Mouse (Mus musculus): ENCODE measurements around the gene Nxpe2. TPM values are rescaled to one million over a fixed set of nuclear protein-coding genes. Genes with fewer than 3 reads are reported as not detected.

Nxpe2 gene
- polyA plus RNA-seq, 1 experiment from 2014 or later: 3.8 TPM

Other genes starting within 250 kb of the Nxpe2 start
- gene Nxpe4, start 191.4 kb downstream of the Nxpe2 start, polyA plus RNA-seq (2015; fragmentation: Nextera tagmentation; extraction: Ambion mirVana): 4.4 and 4.5 TPM in 2 replicates
- gene Rexo2, start 127.2 kb upstream of the Nxpe2 start, polyA plus RNA-seq (2015; fragmentation: Nextera tagmentation; extraction: Ambion mirVana): 97.9 and 108 TPM in 2 replicates
- gene Rbm7, start 141.8 kb upstream of the Nxpe2 start, polyA plus RNA-seq (2015; fragmentation: Nextera tagmentation; extraction: Ambion mirVana): 104 and 110 TPM in 2 replicates
- gene Gm5617, start 142.0 kb upstream of the Nxpe2 start, polyA plus RNA-seq (2015; fragmentation: Nextera tagmentation; extraction: Ambion mirVana): 30.0 and 32.1 TPM in 2 replicates